Mouse (Mus musculus): ENCODE measurements at regions not wholly inside any gene's neighbourhood (a gene's known extent, or its start where the extent isn't known, plus 50 kb on each side); places are given as distances from the start of the nearest gene placed in this dataset.

DNA sequence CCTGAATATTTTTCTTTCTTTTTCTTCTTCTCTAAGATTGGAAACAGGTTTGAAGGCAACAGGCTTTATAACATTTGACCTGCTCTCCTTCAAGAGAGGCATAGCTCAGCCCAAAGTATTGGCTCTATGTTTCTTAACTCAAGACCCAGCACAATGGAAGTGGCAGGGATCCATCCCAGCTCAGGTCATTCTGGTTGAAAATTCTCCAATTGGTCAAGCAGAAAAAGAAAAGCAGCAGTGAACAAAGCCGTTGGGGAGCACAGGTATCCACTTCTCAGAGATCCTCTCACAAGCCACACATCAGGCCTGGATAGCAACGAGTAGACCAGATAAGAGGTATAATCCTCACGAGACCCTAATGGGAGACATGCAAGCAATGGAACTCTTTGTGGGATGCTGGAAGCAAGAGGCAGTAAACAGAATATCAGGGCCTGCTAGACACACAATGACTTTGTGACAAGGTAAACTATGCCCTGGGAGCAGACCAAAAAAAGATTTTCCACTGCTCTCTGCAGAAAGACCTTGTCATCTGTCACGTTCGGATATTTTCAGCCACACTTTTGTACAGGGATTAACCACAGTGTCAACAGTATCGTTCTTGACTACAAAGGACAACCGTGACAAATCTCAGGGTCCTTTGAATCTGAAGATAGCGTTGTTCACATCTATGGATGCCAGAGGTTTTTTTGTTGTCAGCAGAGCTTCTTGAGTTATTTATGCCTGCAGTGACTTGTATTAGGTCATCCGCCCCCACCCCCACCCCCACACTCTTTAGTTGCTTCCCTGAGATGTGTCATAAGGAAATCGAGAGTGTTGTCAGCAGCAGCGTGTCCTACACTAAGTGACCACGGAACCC is 54.7 kb upstream of the Scrg1 start:
- TF ChIP-seq CEBPB (IDR thresholded peaks at IDR 0.05; ENCODE audit: low read depth) = no peak
- Histone ChIP-seq H3K36me3 (ENCODE audit: control insufficient read depth, insufficient read depth) (no peaks in the 10 kb centered on the region), H3K27me3 (ENCODE audit: control insufficient read depth, insufficient read depth, insufficient read length) (no peaks in the 10 kb centered on the region), H3K79me2 (ENCODE audit: control insufficient read depth, insufficient read depth) (no peaks in the 10 kb centered on the region), H3K79me3 (ENCODE audit: low read depth) (no peaks in the 10 kb centered on the region), H3ac (ENCODE audit: control insufficient read depth, insufficient read length, low read depth) (no peak overlapping the region), H3K4me3 (ENCODE audit: insufficient read depth, poor library complexity, severe bottlenecking) (no peak overlapping the region)

DNA sequence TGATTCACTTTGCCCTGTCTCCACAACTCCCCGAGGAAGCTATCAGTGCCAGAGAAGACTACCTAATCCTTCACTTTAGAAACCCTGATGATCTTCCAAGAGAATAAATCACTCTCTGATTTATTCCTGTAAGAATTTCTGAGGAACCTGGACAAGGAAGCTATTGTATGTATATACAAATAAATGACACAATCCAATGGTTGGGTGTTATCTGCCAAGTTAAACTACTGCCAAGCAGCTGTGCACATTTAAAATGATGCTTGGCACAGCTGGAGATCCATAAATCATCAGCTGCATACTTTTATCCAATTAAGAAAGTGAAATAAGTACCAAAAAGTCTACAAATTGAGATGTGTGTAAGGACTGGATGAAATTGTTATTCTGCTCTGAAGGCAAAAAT is 54.1 kb upstream of the Scrg1 start:
- H3K36me3 ChIP-seq (ENCODE audit: control insufficient read depth, insufficient read depth) = no peaks in the 10 kb centered on the region
- H3K79me3 ChIP-seq (ENCODE audit: low read depth) = no peaks in the 10 kb centered on the region
- no peaks in the 10 kb centered on the region for H3K27me3 ChIP-seq (ENCODE audit: control insufficient read depth, insufficient read depth, insufficient read length)
- H3K4me3 ChIP-seq (ENCODE audit: insufficient read depth, poor library complexity, severe bottlenecking) = no peak overlapping the region
- H3K79me2 ChIP-seq (ENCODE audit: control insufficient read depth, insufficient read depth) = no peaks in the 10 kb centered on the region
- peak; percentile 48 for TF ChIP-seq CEBPB (IDR thresholded peaks at IDR 0.05; ENCODE audit: low read depth)
- peak; percentile 96 for TF ChIP-seq MYOD1 (IDR thresholded peaks at IDR 0.05; ENCODE audit: control insufficient read depth, insufficient read length, low read depth)
- no peak for TF ChIP-seq USF1 (IDR thresholded peaks at IDR 0.05; ENCODE audit: low read depth)
- H3ac ChIP-seq (ENCODE audit: control insufficient read depth, insufficient read length, low read depth) = no peak overlapping the region

DNA sequence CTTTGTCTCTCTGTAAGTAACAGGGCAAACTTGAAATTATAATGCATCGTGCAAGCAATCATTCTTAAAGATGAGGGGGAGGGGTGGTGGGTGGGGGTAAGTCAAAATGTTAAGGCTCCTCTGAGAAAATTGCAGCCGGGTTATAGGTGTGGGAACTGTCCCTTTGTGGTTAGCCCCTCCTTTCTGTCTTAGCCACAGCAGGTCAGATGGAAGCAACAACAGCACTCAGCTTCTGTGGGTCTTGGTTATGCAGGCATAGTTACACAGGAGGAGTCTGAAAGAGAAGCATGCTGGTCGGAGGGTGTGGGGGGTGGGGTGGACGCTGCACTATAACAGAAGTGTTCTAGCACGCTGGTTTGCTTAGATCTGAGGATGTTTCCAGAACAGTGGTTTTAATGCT is 53.5 kb upstream of the Scrg1 start:
- H3K27me3 ChIP-seq (ENCODE audit: control insufficient read depth, insufficient read depth, insufficient read length) = no peaks in the 10 kb centered on the region
- TF ChIP-seq CTCF (IDR thresholded peaks at IDR 0.05; ENCODE audit: control insufficient read depth, insufficient read depth, insufficient read length) = no peak
- no peak for TF ChIP-seq USF1 (IDR thresholded peaks at IDR 0.05; ENCODE audit: low read depth)
- no peak overlapping the region for H3ac ChIP-seq (ENCODE audit: control insufficient read depth, insufficient read length, low read depth)
- H3K36me3 ChIP-seq (ENCODE audit: control insufficient read depth, insufficient read depth) = no peaks in the 10 kb centered on the region
- no peaks in the 10 kb centered on the region for H3K79me3 ChIP-seq (ENCODE audit: low read depth)
- no peaks in the 10 kb centered on the region for H3K79me2 ChIP-seq (ENCODE audit: control insufficient read depth, insufficient read depth)
- H3K4me3 ChIP-seq (ENCODE audit: insufficient read depth, poor library complexity, severe bottlenecking) = no peak overlapping the region

DNA sequence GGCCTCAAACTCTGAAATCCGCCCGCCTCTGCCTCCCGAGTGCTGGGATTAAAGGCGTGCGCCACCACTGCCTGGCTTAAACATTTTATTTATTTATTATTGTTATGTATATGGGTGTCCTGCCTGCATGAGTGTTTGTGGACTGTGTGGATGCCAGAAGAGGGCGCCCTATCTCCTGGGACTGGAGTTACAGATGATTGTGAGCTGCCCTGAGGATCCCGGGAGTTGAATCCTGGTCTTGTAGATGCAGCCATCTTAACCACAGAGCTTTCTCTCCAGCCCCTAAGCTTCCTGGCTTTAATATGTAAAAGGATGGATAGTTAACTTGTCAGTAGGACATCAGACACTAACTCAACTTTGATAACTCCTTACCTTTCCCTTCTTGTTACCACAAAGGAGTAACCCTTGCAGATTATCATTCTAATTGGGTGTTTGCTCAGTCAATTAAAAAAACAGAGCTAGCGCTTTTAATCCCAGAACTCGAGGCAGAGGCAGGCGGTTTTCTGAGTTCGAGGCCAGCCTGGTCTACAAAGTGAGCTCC is 52.0 kb upstream of the Scrg1 start:
- Histone ChIP-seq H3K79me2 (ENCODE audit: control insufficient read depth, insufficient read depth) (no peaks in the 10 kb centered on the region), H3K4me3 (ENCODE audit: insufficient read depth, poor library complexity, severe bottlenecking) (no peak overlapping the region), H3ac (ENCODE audit: control insufficient read depth, insufficient read length, low read depth) (no peak overlapping the region), H3K79me3 (ENCODE audit: low read depth) (no peaks in the 10 kb centered on the region), H3K36me3 (ENCODE audit: control insufficient read depth, insufficient read depth) (no peaks in the 10 kb centered on the region), H3K27me3 (ENCODE audit: control insufficient read depth, insufficient read depth, insufficient read length) (peaks cover 6% of the 10 kb centered on the region)
- TF ChIP-seq MYOG (IDR thresholded peaks at IDR 0.05; ENCODE audit: control insufficient read depth, extremely low read depth, insufficient read length) (no peak), FOSL1 (IDR thresholded peaks at IDR 0.05; ENCODE audit: insufficient read depth, low read length, poor library complexity, severe bottlenecking) (no peak), CEBPB (IDR thresholded peaks at IDR 0.05; ENCODE audit: low read depth) (no peak), CTCF (IDR thresholded peaks at IDR 0.05; ENCODE audit: control insufficient read depth, insufficient read depth, insufficient read length) (no peak), USF1 (IDR thresholded peaks at IDR 0.05; ENCODE audit: low read depth) (no peak), MAX (IDR thresholded peaks at IDR 0.05) (no peak), MYOD1 (IDR thresholded peaks at IDR 0.05; ENCODE audit: control insufficient read depth, insufficient read length, low read depth) (no peak)

DNA sequence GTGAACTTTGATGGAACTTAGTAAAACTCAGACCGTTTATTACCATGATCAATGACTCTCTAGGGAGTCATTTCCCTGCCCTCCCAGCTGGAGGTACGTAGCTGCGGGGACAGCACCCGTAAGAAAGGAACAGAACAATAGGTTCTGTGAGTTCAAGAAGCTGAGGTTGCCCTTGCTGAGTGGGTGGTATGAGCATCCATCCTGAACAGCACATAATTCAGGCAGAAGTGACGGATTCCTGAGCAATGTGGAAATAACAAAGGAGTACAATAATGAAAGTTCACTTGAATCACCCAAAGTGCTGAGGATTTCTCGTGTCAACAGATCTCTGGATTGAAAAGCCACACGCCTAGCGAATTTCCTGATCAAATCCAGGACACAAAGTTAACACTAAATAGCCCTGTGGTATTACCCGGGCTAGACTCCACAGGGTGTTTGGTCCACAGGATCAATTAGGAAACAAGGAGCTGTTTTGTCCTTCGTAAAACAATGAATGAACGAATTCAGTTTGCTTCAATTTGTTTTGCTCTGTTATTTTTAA is 50.4 kb upstream of the Scrg1 start:
- H3K79me3 ChIP-seq (ENCODE audit: low read depth) = no peaks in the 10 kb centered on the region

More for the DNA sequence above, 50.4 kb upstream of the Scrg1 start:
- no peak overlapping the region for H3ac ChIP-seq (ENCODE audit: control insufficient read depth, insufficient read length, low read depth)
- no peak for TF ChIP-seq USF1 (IDR thresholded peaks at IDR 0.05; ENCODE audit: low read depth)
- H3K27me3 ChIP-seq (ENCODE audit: control insufficient read depth, insufficient read depth, insufficient read length) = peaks cover 12% of the 10 kb centered on the region
- no peaks in the 10 kb centered on the region for H3K79me2 ChIP-seq (ENCODE audit: control insufficient read depth, insufficient read depth)
- no peaks in the 10 kb centered on the region for H3K36me3 ChIP-seq (ENCODE audit: control insufficient read depth, insufficient read depth)
- no peak overlapping the region for H3K4me3 ChIP-seq (ENCODE audit: insufficient read depth, poor library complexity, severe bottlenecking)
